ENCODE assay signal across 7 mouse cellular contexts in the genomic region with DNA sequence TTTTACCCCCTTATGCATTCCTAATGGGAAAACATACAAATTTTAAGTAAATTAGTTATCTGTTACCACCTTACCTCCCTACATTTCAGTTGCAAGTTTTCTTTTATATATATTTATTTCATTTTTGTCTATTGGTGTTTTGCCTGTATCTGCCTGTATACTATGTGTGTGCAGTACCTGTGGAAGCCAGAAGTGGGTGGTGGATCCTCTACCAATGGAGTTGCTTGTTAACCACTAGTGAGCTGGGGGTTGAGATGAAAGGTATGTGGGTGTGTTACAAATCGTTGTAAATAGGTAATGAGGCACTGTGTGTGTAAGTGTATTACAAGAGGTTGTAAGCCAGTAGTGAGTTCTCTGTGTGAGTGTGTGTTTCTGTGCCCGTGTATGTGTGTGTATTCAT. TPM values are rescaled to one million over a fixed set of nuclear protein-coding genes. Genes with fewer than 3 reads are reported as not detected.
DNase-seq lines count a peak whose midpoint lies in the region; ATAC-seq and TF ChIP-seq lines count a peak whose summit lies in the region.

No protein-coding gene starts in this region.

- no peak for ATAC-seq in intestine, postnatal 0 days
- ATAC-seq in midbrain, embryonic 13.5 days: no peak

- TF ChIP-seq CTCF in testis, adult 2 months (IDR thresholded peaks at IDR 0.05; ENCODE audit: control insufficient read depth, insufficient read depth, insufficient replicate concordance, low read depth, low read length): no peak
- peak; percentile 61 for TF ChIP-seq CTCF in intestine, postnatal 0 days (IDR thresholded peaks at IDR 0.05; ENCODE audit: low read depth)

- no peaks in the 10 kb centered on the region for H3K27me3 ChIP-seq in testis, adult 2 months (ENCODE audit: control insufficient read depth, insufficient read depth, low read length)
- no peaks in the 10 kb centered on the region for H3K27me3 ChIP-seq in intestine, postnatal 0 days (replicated peaks; ENCODE audit: control insufficient read depth, insufficient read depth, low read length)
- H3K27me3 ChIP-seq in midbrain, embryonic 13.5 days: no peaks in the 10 kb centered on the region

- H3K4me2 ChIP-seq in intestine, postnatal 0 days (replicated peaks; ENCODE audit: low read depth): peak overlapping the region; percentile 72
- peak overlapping the region; percentile 86 for H3K4me2 ChIP-seq in midbrain, embryonic 13.5 days (replicated peaks)

- peak overlapping the region; percentile 24; the same call in 1 of the 2 replicates for H3K4me3 ChIP-seq in testis, adult 2 months (ENCODE audit: control insufficient read depth, low read depth, low read length)
- H3K4me3 ChIP-seq in intestine, postnatal 0 days (ENCODE audit: low read depth, low read length): peak overlapping the region; percentile 72
- H3K4me3 ChIP-seq in midbrain, embryonic 13.5 days (replicated peaks): peak overlapping the region; percentile 86

- H3K4me1 ChIP-seq in testis, adult 2 months (ENCODE audit: control insufficient read depth, insufficient read depth, low read length): peaks cover 2% of the 10 kb centered on the region; the same call in 1 of the 2 replicates
- H3K4me1 ChIP-seq in intestine, postnatal 0 days (replicated peaks; ENCODE audit: control insufficient read depth, insufficient read depth, low read length): 0 out of 2 replicates have a peak, but pooled peaks cover 3% of the 10 kb centered on the region
- H3K4me1 ChIP-seq in midbrain, embryonic 13.5 days (replicated peaks): peaks cover 32% of the 10 kb centered on the region

- WGBS in intestine, postnatal 0 days: 48% methylated on average over 2 of the region's 2 CpGs
- WGBS in midbrain, embryonic 13.5 days: 83% methylated on average over 2 of the region's 2 CpGs

- no peaks in the 10 kb centered on the region; the same call in 1 of the 2 replicates for H3K36me3 ChIP-seq in testis, adult 2 months (ENCODE audit: control insufficient read depth, insufficient read depth, low read length)
- peaks cover 19% of the 10 kb centered on the region for H3K36me3 ChIP-seq in intestine, postnatal 0 days (ENCODE audit: control insufficient read depth, insufficient read depth)
- H3K36me3 ChIP-seq in midbrain, embryonic 13.5 days: peaks cover 16% of the 10 kb centered on the region

- no peak for DNase-seq in testis, postnatal 10 days (ENCODE audit: low spot score)
- peak; percentile 37 for DNase-seq in embryo, embryonic 10.5 days (ENCODE audit: low spot score)
- DNase-seq in gastrocnemius, adult 18-20 months (ENCODE audit: low spot score): no peak
- no peak for DNase-seq in testis, postnatal 14 days (ENCODE audit: low spot score)

- no peak overlapping the region for H3K9ac ChIP-seq in intestine, postnatal 0 days (ENCODE audit: low read depth, low read length)
- no peak overlapping the region for H3K9ac ChIP-seq in midbrain, embryonic 13.5 days (replicated peaks)

- no peak overlapping the region for H3K27ac ChIP-seq in testis, adult 2 months (ENCODE audit: control insufficient read depth, insufficient read depth, low read depth, low read length)
- H3K27ac ChIP-seq in intestine, postnatal 0 days (ENCODE audit: low read depth, low read length): peak overlapping the region; percentile 96; the same call in 1 of the 2 replicates
- H3K27ac ChIP-seq in midbrain, embryonic 13.5 days: no peak overlapping the region

- no peak for TF ChIP-seq POLR2A in testis, adult 2 months (IDR thresholded peaks at IDR 0.05; ENCODE audit: control insufficient read depth, low read depth, low read length)

- H3K9me3 ChIP-seq in intestine, postnatal 0 days (ENCODE audit: control insufficient read depth): no peaks in the 10 kb centered on the region
- H3K9me3 ChIP-seq in midbrain, embryonic 13.5 days: no peaks in the 10 kb centered on the region

RNA-seq across cellular contexts. Expression of gene Sec23a, which starts 1.3 kb away (rescaled TPM):
- polyA plus RNA-seq in testis, adult 2 months (2012; rRNA removed): 59.2 and 62.8 TPM in 2 replicates
- 120 and 124 TPM in 2 replicates for polyA plus RNA-seq in intestine, postnatal 0 days (2015; fragmentation: Nextera tagmentation; extraction: Ambion mirVana)
- 104 and 107 TPM in 2 replicates for polyA plus RNA-seq in midbrain, embryonic 13.5 days (2015; fragmentation: Nextera tagmentation; extraction: Ambion mirVana)
- total RNA-seq in gastrocnemius, adult 18-20 months (2021): 10 to 100 TPM; 60.1 to 60.9 TPM

RNA-seq across cellular contexts. Expression of gene Gemin2, which starts 2.7 kb away (rescaled TPM):
- 4.1 and 5.5 TPM in 2 replicates for polyA plus RNA-seq in testis, adult 2 months (2012; rRNA removed)
- polyA plus RNA-seq in intestine, postnatal 0 days (2015; fragmentation: Nextera tagmentation; extraction: Ambion mirVana): 7.7 and 8.8 TPM in 2 replicates
- polyA plus RNA-seq in midbrain, embryonic 13.5 days (2015; fragmentation: Nextera tagmentation; extraction: Ambion mirVana): 17.9 and 18.2 TPM in 2 replicates
- total RNA-seq in gastrocnemius, adult 18-20 months (2021): 1 to 10 TPM; 4.0 to 4.9 TPM

RNA-seq across cellular contexts. Expression of gene Trappc6b, which starts 50.8 kb away (rescaled TPM):
- polyA plus RNA-seq in testis, adult 2 months (2012; rRNA removed): 43.1 and 58.0 TPM in 2 replicates
- polyA plus RNA-seq in intestine, postnatal 0 days (2015; fragmentation: Nextera tagmentation; extraction: Ambion mirVana): 86.9 and 89.9 TPM in 2 replicates
- 146 and 161 TPM in 2 replicates for polyA plus RNA-seq in midbrain, embryonic 13.5 days (2015; fragmentation: Nextera tagmentation; extraction: Ambion mirVana)
- 10 to 100 TPM; 45.5 to 57.9 TPM for total RNA-seq in gastrocnemius, adult 18-20 months (2021)

RNA-seq across cellular contexts. Expression of gene Pnn, which starts 56.2 kb away (rescaled TPM):
- 13.8 and 15.0 TPM in 2 replicates for polyA plus RNA-seq in testis, adult 2 months (2012; rRNA removed)
- 27.1 and 36.2 TPM in 2 replicates for polyA plus RNA-seq in intestine, postnatal 0 days (2015; fragmentation: Nextera tagmentation; extraction: Ambion mirVana)
- polyA plus RNA-seq in midbrain, embryonic 13.5 days (2015; fragmentation: Nextera tagmentation; extraction: Ambion mirVana): 109 and 120 TPM in 2 replicates
- 10 to 100 TPM; 17.3 to 19.3 TPM for total RNA-seq in gastrocnemius, adult 18-20 months (2021)

Comparison
In these comparisons a context has a peak if more than half of its experiments do, and no peak if none do; other contexts are left out.
1. H3K4me3 ChIP-seq: peak in every context shown above with its lines; median percentile 86 in midbrain, embryonic 13.5 days; 72 in intestine, postnatal 0 days; 24 in testis, adult 2 months.